Mouse (Mus musculus): ENCODE results near the gene Lce1f.

DNA sequence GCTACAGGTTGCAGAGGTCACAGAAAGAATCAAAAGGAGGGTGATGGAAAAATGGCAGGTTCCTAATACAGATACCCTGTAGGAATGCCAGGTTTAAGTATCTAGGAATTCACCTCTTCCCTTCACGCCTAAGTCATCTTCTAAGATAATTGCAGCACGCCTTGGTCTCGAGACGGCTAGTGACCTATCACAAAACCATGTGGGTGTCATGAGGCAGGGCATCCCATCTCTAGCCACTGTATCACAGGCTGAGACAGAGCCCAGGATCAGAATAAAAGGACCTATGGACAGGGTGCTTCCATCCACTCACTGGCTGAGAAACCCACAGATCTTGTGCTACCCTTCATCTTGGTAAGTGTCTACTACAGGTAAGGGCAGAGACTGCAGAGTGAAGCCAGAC, 41.2 kb downstream of the Lce1f start, which contains the start of gene Lce1c:
- TF ChIP-seq CTCF (IDR thresholded peaks at IDR 0.05; ENCODE audit: borderline replicate concordance, control insufficient read depth, extremely low read depth, insufficient read depth, low read length, poor library complexity) (no peak), POLR2A (IDR thresholded peaks at IDR 0.05; ENCODE audit: control insufficient read depth, extremely low read depth, insufficient read depth, low read length, poor library complexity) (no peak)
